Mouse (Mus musculus): ENCODE results near the gene Faf1. TPM values are rescaled to one million over a fixed set of nuclear protein-coding genes. Genes with fewer than 3 reads are reported as not detected.

Faf1 gene
- total RNA-seq, 1 experiment, result 52.3 TPM

DNA sequence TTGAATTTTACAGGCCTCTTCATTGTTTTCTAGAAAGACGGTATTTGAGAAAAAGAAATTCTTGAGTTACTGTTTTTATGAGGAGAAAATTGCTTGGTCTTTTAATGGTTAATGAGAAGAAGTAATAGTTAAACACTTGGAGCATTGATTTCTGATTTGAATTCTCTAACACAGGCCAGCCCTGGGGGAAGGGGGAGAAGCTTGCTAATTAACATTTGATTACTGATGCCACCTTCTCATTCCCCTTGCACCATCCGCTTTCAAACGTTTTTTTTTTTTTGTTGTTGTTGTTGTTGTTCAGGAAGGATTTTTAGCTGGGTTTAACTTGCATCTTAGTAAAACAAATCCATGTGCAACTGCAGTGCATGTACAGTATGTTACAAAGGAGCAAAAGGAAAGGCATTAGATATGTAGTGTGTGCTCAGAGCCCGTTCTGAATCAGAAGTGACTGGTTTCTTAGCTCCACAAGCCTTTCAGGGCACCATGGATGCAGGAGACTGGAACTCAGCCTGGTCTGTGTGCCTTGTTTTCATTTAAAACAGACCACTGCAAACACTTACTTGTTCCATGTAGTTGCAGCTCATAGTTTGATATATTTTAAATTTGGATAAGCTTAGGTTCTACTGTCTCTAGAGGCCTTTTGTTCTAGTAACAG lies 113.1 kb downstream of the Faf1 start:
- Histone ChIP-seq H3K9ac (ENCODE audit: insufficient read depth, low read depth, low read length, poor library complexity, severe bottlenecking) (no peak overlapping the region), H3K9me3 (ENCODE audit: control insufficient read depth, insufficient read depth, low read depth, low read length) (no peaks in the 10 kb centered on the region), H3K27ac (ENCODE audit: insufficient read depth, low read depth, low read length, poor library complexity, severe bottlenecking) (no peak overlapping the region), H3K4me3 (ENCODE audit: insufficient read depth in 1 of 2, low read depth in 1 of 2, low read length in 2 of 2, poor library complexity in 1 of 2, severe bottlenecking in 1 of 2) (no peak overlapping the region), H3K4me1 (ENCODE audit: control insufficient read depth in 2 of 2, insufficient read depth in 2 of 2, low read length in 2 of 2, poor library complexity in 1 of 2) (no peaks in the 10 kb centered on the region), H3K36me3 (ENCODE audit: control insufficient read depth, insufficient read depth, low read length, poor library complexity, severe bottlenecking) (no peaks in the 10 kb centered on the region)
- in situ Hi-C loops (cut with MboI; ENCODE audit: low sequenced_read_pairs in 2 of 2, unreplicated experiment in 2 of 2), result no loop called here
- TF ChIP-seq MAFK (IDR thresholded peaks at IDR 0.05; ENCODE audit: insufficient read depth, low read depth, low read length) (no peak), CHD2 (IDR thresholded peaks at IDR 0.05; ENCODE audit: low read depth, low read length) (no peak)
- no peak for DNase-seq (ENCODE audit: low read depth, low spot score)

GRCm38 (mm10) chr4:109792331-109792730 lies 115.9 kb downstream of the Faf1 start:
- DNase-seq (ENCODE audit: low read depth, low spot score), result no peak
- Histone ChIP-seq H3K27ac (ENCODE audit: insufficient read depth, low read depth, low read length, poor library complexity, severe bottlenecking) (no peak overlapping the region), H3K36me3 (ENCODE audit: control insufficient read depth, insufficient read depth, low read length, poor library complexity, severe bottlenecking) (peaks cover 3% of the 10 kb centered on the region; the same call in 1 of the 2 replicates), H3K4me1 (ENCODE audit: control insufficient read depth in 2 of 2, insufficient read depth in 2 of 2, low read length in 2 of 2, poor library complexity in 1 of 2) (no peaks in the 10 kb centered on the region; a peak in 1 of 4 replicates), H3K9ac (ENCODE audit: insufficient read depth, low read depth, low read length, poor library complexity, severe bottlenecking) (no peak overlapping the region), H3K4me3 (ENCODE audit: insufficient read depth in 1 of 2, low read depth in 1 of 2, low read length in 2 of 2, poor library complexity in 1 of 2, severe bottlenecking in 1 of 2) (no peak overlapping the region), H3K9me3 (ENCODE audit: control insufficient read depth, insufficient read depth, low read depth, low read length) (no peaks in the 10 kb centered on the region)
- TF ChIP-seq ZNF384 (IDR thresholded peaks at IDR 0.05; ENCODE audit: low read depth, low read length) (no peak), HCFC1 (IDR thresholded peaks at IDR 0.05; ENCODE audit: borderline replicate concordance, insufficient read depth, low read length) (no peak), ZC3H11A (IDR thresholded peaks at IDR 0.05; ENCODE audit: borderline replicate concordance, low read depth, low read length) (no peak), CHD2 (IDR thresholded peaks at IDR 0.05; ENCODE audit: low read depth, low read length) (no peak), MAFK (IDR thresholded peaks at IDR 0.05; ENCODE audit: insufficient read depth, low read depth, low read length) (no peak)
- in situ Hi-C loops (cut with MboI; ENCODE audit: low sequenced_read_pairs in 2 of 2, unreplicated experiment in 2 of 2), result no loop called here

DNA sequence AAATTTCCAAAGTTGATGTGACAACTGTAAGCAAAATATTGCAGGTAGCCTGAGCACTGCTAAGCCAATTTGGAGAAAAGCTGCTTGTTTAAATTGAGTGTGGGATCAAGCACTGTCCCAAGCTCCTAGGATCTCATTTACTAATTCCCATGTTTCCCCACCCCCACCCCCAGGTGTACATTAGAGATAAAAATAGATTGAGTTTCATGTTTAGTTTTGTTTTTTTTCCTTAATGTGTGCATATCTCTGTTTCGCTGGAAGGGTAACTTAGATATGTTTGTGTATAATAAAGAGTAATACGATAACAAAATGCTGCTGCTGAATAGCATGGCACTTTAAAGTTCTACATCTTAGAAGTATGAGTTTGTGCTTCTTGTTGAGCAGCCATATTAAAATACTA lies 116.7 kb downstream of the Faf1 start:
- no peak for TF ChIP-seq ZC3H11A (IDR thresholded peaks at IDR 0.05; ENCODE audit: borderline replicate concordance, low read depth, low read length)
- TF ChIP-seq CHD2 (IDR thresholded peaks at IDR 0.05; ENCODE audit: low read depth, low read length), result no peak
- no peak for DNase-seq (ENCODE audit: low read depth, low spot score)
- in situ Hi-C loops (cut with MboI; ENCODE audit: low sequenced_read_pairs in 2 of 2, unreplicated experiment in 2 of 2), result no loop called here
- Histone ChIP-seq H3K4me1 (ENCODE audit: control insufficient read depth in 2 of 2, insufficient read depth in 2 of 2, low read length in 2 of 2, poor library complexity in 1 of 2) (no peaks in the 10 kb centered on the region; a peak in 1 of 4 replicates), H3K9me3 (ENCODE audit: control insufficient read depth, insufficient read depth, low read depth, low read length) (no peaks in the 10 kb centered on the region), H3K27ac (ENCODE audit: insufficient read depth, low read depth, low read length, poor library complexity, severe bottlenecking) (no peak overlapping the region), H3K36me3 (ENCODE audit: control insufficient read depth, insufficient read depth, low read length, poor library complexity, severe bottlenecking) (peaks cover 5% of the 10 kb centered on the region; the same call in 1 of the 2 replicates), H3K4me3 (ENCODE audit: insufficient read depth in 1 of 2, low read depth in 1 of 2, low read length in 2 of 2, poor library complexity in 1 of 2, severe bottlenecking in 1 of 2) (no peak overlapping the region), H3K9ac (ENCODE audit: insufficient read depth, low read depth, low read length, poor library complexity, severe bottlenecking) (no peak overlapping the region)

- no peak overlapping the region for H3K27ac ChIP-seq (ENCODE audit: insufficient read depth, low read depth, low read length, poor library complexity, severe bottlenecking)
- in situ Hi-C loops (cut with MboI; ENCODE audit: low sequenced_read_pairs in 2 of 2, unreplicated experiment in 2 of 2), result no loop called here
- H3K4me3 ChIP-seq (ENCODE audit: insufficient read depth in 1 of 2, low read depth in 1 of 2, low read length in 2 of 2, poor library complexity in 1 of 2, severe bottlenecking in 1 of 2), result no peak overlapping the region
- TF ChIP-seq CHD2 (IDR thresholded peaks at IDR 0.05; ENCODE audit: low read depth, low read length) (no peak), HCFC1 (IDR thresholded peaks at IDR 0.05; ENCODE audit: borderline replicate concordance, insufficient read depth, low read length) (no peak), ZNF384 (IDR thresholded peaks at IDR 0.05; ENCODE audit: low read depth, low read length) (no peak), ZC3H11A (IDR thresholded peaks at IDR 0.05; ENCODE audit: borderline replicate concordance, low read depth, low read length) (no peak), MAFK (IDR thresholded peaks at IDR 0.05; ENCODE audit: insufficient read depth, low read depth, low read length) (no peak)
- no peaks in the 10 kb centered on the region for H3K9me3 ChIP-seq (ENCODE audit: control insufficient read depth, insufficient read depth, low read depth, low read length)
- no peak overlapping the region for H3K9ac ChIP-seq (ENCODE audit: insufficient read depth, low read depth, low read length, poor library complexity, severe bottlenecking)
- H3K36me3 ChIP-seq (ENCODE audit: control insufficient read depth, insufficient read depth, low read length, poor library complexity, severe bottlenecking), result peaks cover 5% of the 10 kb centered on the region; the same call in 1 of the 2 replicates
- no peaks in the 10 kb centered on the region; a peak in 1 of 4 replicates for H3K4me1 ChIP-seq (ENCODE audit: control insufficient read depth in 2 of 2, insufficient read depth in 2 of 2, low read length in 2 of 2, poor library complexity in 1 of 2)
- no peak for DNase-seq (ENCODE audit: low read depth, low spot score)
Measured at GRCm38 (mm10) chr4:109797511-109798182, 121.3 kb downstream of the Faf1 start.
